Mouse (Mus musculus) forebrain, embryonic 11.5 days (tissue): ENCODE results near the gene Ttc4. TPM values are rescaled to one million over a fixed set of nuclear protein-coding genes. Genes with fewer than 3 reads are reported as not detected.

Source experiments
- ATAC-seq: fragments of 200-750 bp; cut with Nextera tagmentation; replicated peaks from 2 replicates; pipeline ENCODE4 v1.8.0; 2017; ENCODE audit warnings: moderate TSS enrichment; ENCODE audit not compliant: low FRiP score
- DNase-seq: peaks from one replicate; pipeline ENCODE4 v3.0.0-alpha.2; 2017; ENCODE audit warnings: low spot score
- H3K27ac ChIP-seq: fragments of 300-500 bp; sonication (generic); 2 replicates; pipeline ENCODE4 v1.5.1; 2014; ENCODE audit warnings: low read depth, low read length
- H3K27me3 ChIP-seq: fragments of 300-500 bp; sonication (generic); 2 replicates; pipeline ENCODE4 v1.6.1; 2014; ENCODE audit warnings: mild to moderate bottlenecking, low read length, mixed read lengths; ENCODE audit not compliant: control insufficient read depth, insufficient read depth
- H3K36me3 ChIP-seq: fragments of 300-500 bp; sonication (generic); 2 replicates; pipeline ENCODE4 v1.6.1; 2014; ENCODE audit warnings: mild to moderate bottlenecking, low read length, moderate library complexity, mixed read lengths; ENCODE audit not compliant: control insufficient read depth, insufficient read depth
- H3K4me1 ChIP-seq: fragments of 300-500 bp; sonication (generic); replicated peaks from 2 replicates; pipeline ENCODE4 v1.6.1; 2014; ENCODE audit warnings: low read length, mixed read lengths; ENCODE audit not compliant: control insufficient read depth, insufficient read depth
- H3K4me2 ChIP-seq: fragments of 300-500 bp; sonication (generic); 2 replicates; pipeline ENCODE4 v1.6.1; 2014; ENCODE audit warnings: low read depth, mild to moderate bottlenecking, low read length, moderate library complexity, mixed read lengths; ENCODE audit not compliant: severe bottlenecking
- H3K4me3 ChIP-seq: fragments of 300-500 bp; sonication (generic); 2 replicates; pipeline ENCODE4 v1.5.1; 2014; ENCODE audit warnings: low read depth, low read length
- H3K9ac ChIP-seq: fragments of 300-500 bp; sonication (generic); 2 replicates; pipeline ENCODE4 v1.6.1; 2014; ENCODE audit warnings: low read length
- H3K9me3 ChIP-seq: fragments of 300-500 bp; sonication (generic); 2 replicates; pipeline ENCODE4 v1.6.1; 2016; ENCODE audit warnings: low read length, mixed read lengths; ENCODE audit not compliant: control insufficient read depth
- WGBS: fragments of 180-500 bp; shearing (Covaris S2); extraction: QIAGEN DNeasy Blood & Tissue Kit; methylation state at CpG from one replicate; pipeline ENCODE4 v1.1.7; 2014; 5-methylcytosine and 5-hydroxymethylcytosine counted together
- polyA plus RNA-seq: library from polyadenylated mRNA; unstranded; fragments of >200 nt; fragmentation: Nextera tagmentation; extraction: Ambion mirVana; gene quantifications from 2 replicates; pipeline ENCODE4 v1.2.1, GENCODE M21; 2014

The Ttc4 gene
- polyA plus RNA-seq, 1 experiment from 2014 or later: 101 TPM

GRCm38 (mm10) chr4:106665269-106665668, 13.5 kb downstream of the Ttc4 start:
- H3K9ac ChIP-seq: no peak overlapping the region
- H3K9me3 ChIP-seq: no peaks in the 10 kb centered on the region
- peaks cover 5% of the 10 kb centered on the region; the same call in 1 of the 2 replicates for H3K36me3 ChIP-seq
- WGBS: 93% methylated on average over 2 of the region's 2 CpGs
- no peak for ATAC-seq
- no peak for DNase-seq
- no peak overlapping the region for H3K4me2 ChIP-seq
- H3K4me3 ChIP-seq: no peak overlapping the region
- no peak overlapping the region for H3K27ac ChIP-seq
- H3K27me3 ChIP-seq: no peaks in the 10 kb centered on the region
- H3K4me1 ChIP-seq: no peaks in the 10 kb centered on the region

- H3K9me3 ChIP-seq: no peaks in the 10 kb centered on the region
- H3K36me3 ChIP-seq: peaks cover under 1% of the 10 kb centered on the region; the same call in 1 of the 2 replicates
- H3K4me1 ChIP-seq: no peaks in the 10 kb centered on the region
- no peak for ATAC-seq
- H3K9ac ChIP-seq: no peak overlapping the region
- DNase-seq: no peak
- no peak overlapping the region for H3K27ac ChIP-seq
- no peaks in the 10 kb centered on the region for H3K27me3 ChIP-seq
- no peak overlapping the region for H3K4me2 ChIP-seq
- no peak overlapping the region for H3K4me3 ChIP-seq
- WGBS: 90% methylated on average over 6 of the region's 6 CpGs
Observed at GRCm38 (mm10) chr4:106664697-106665096, 14.0 kb downstream of the Ttc4 start.

GRCm38 (mm10) chr4:106663956-106664470, 14.7 kb downstream of the Ttc4 start:
- ATAC-seq: no peak
- Histone ChIP-seq H3K27me3 (no peaks in the 10 kb centered on the region), H3K36me3 (no peaks in the 10 kb centered on the region; the same call in 1 of the 2 replicates), H3K4me3 (no peak overlapping the region), H3K9me3 (no peaks in the 10 kb centered on the region), H3K4me1 (no peaks in the 10 kb centered on the region), H3K4me2 (no peak overlapping the region), H3K9ac (no peak overlapping the region), H3K27ac (no peak overlapping the region)
- no peak for DNase-seq
- 92% methylated on average over 5 of the region's 5 CpGs for WGBS

GRCm38 (mm10) chr4:106655681-106656080, 23.1 kb downstream of the Ttc4 start:
- no peaks in the 10 kb centered on the region; the same call in 1 of the 2 replicates for H3K36me3 ChIP-seq
- no peaks in the 10 kb centered on the region for H3K9me3 ChIP-seq
- 91% methylated on average over 10 of the region's 10 CpGs for WGBS
- H3K4me3 ChIP-seq: no peak overlapping the region
- no peaks in the 10 kb centered on the region for H3K27me3 ChIP-seq
- DNase-seq: no peak
- H3K9ac ChIP-seq: no peak overlapping the region
- peaks cover 6% of the 10 kb centered on the region for H3K4me1 ChIP-seq
- no peak for ATAC-seq
- no peak overlapping the region for H3K4me2 ChIP-seq
- H3K27ac ChIP-seq: no peak overlapping the region

DNA sequence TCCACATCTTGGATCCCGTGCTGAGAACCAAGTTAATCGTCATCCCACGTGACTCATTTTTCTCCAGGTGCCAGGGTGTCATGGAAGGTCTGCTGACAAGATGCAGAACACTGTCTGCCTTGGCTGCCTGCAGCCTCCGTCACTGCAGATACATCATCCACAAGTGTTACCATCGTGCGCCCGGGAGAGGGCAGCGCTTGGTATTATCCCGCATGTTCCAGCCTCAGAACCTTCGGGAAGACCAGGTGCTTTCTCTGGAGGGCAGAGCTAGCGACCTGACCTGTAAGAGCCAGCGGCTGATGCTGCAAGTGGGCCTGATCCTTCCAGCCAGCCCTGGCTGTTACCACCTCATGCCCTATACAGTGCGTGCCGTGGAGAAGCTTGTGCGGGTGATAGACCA, 25.7 kb downstream of the Ttc4 start:
- Histone ChIP-seq H3K4me1 (peaks cover 6% of the 10 kb centered on the region), H3K4me2 (no peak overlapping the region), H3K9me3 (no peaks in the 10 kb centered on the region; the same call in 1 of the 2 replicates), H3K9ac (no peak overlapping the region), H3K27ac (no peak overlapping the region), H3K27me3 (no peaks in the 10 kb centered on the region), H3K4me3 (no peak overlapping the region), H3K36me3 (no peaks in the 10 kb centered on the region; the same call in 1 of the 2 replicates)
- DNase-seq (no peak), ATAC-seq (no peak)
- 94% methylated on average over 15 of the region's 15 CpGs for WGBS

GRCm38 (mm10) chr4:106652546-106652945, 26.2 kb downstream of the Ttc4 start:
- Histone ChIP-seq H3K4me3 (no peak overlapping the region), H3K4me1 (peaks cover 6% of the 10 kb centered on the region), H3K9me3 (no peaks in the 10 kb centered on the region; the same call in 1 of the 2 replicates), H3K36me3 (no peaks in the 10 kb centered on the region; the same call in 1 of the 2 replicates), H3K9ac (no peak overlapping the region), H3K27me3 (no peaks in the 10 kb centered on the region), H3K4me2 (no peak overlapping the region), H3K27ac (no peak overlapping the region)
- DNase-seq: no peak
- ATAC-seq: no peak
- WGBS: 93% methylated on average over 3 of the region's 3 CpGs

DNA sequence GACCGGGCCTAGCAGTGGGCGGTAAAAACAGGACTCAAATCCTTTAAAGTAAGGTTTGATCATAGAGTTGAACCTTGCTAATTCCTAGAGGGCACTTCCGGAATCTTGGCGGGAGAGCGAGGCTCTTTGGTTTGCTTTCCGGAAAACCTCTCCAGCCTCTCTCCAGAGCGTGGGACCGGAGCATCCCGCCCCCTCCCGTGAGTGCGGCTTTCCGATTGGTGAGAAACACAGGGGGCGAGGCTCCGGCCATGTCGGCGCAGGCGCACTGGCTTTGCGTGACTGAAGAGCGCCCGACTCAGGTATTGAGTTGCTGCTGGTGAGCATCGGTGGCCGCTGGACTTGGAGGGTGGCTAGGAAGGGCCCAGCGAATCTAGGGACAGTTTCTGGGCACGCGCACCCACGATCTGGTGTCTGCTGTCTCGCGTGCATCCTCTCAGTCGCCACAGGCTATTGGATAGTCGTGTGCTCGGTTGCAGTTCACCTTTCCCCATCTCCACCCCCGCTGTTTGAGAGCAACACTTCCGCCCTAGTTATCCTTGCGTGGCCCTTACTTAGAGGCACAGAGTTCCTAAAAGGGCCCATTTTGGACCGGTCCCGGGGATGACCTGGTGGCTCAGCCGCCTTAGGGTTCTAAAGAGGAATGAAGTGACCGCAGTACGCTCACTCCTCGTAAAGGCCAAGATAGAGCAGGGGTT, 27.8 kb downstream of the Ttc4 start, which contains the start of gene Pars2:
Gene Pars2, plus strand, starts transcription at position 237 of the 695 bp plus-strand sequence.
- Histone ChIP-seq H3K9me3 (no peaks in the 10 kb centered on the region; the same call in 1 of the 2 replicates), H3K4me2 (peak within 1 kb of the TSS; percentile 96), H3K4me1 (peaks cover 6% of the 10 kb centered on the region), H3K27ac (peak within 1 kb of the TSS; percentile 37; the same call in 1 of the 2 replicates), H3K36me3 (no peaks in the 10 kb centered on the region; the same call in 1 of the 2 replicates), H3K27me3 (no peaks in the 10 kb centered on the region), H3K9ac (peak within 1 kb of the TSS; percentile 83), H3K4me3 (peak within 1 kb of the TSS; percentile 62)
- ATAC-seq (peak; percentile 97), DNase-seq (peak; percentile 99)
- WGBS: 4% methylated on average over 40 of the region's 40 CpGs

DNA sequence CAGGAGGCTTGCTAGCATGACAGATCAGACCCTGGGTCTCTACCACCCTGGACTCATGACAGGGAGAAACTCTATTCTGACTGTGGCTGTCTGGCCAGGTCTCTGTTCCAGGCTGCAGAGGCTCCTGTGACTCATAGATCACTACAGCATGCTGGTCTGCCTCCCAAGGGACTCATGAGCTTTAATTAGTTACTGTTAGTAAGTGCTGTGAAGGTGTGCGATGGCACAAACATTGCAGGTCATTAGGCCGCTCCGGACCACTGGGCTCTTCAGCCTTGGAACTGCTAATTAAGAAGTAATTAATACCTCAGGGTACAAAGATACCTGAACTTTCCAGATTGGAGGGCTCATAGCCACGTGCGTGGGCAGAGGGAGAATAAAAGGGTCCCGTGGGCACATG, 31.6 kb downstream of the Ttc4 start:
- H3K9ac ChIP-seq: no peak overlapping the region
- DNase-seq (no peak), ATAC-seq (no peak)
- H3K4me1 ChIP-seq: peaks cover 6% of the 10 kb centered on the region
- H3K27me3 ChIP-seq: no peaks in the 10 kb centered on the region
- H3K27ac ChIP-seq: no peak overlapping the region
- no peak overlapping the region for H3K4me2 ChIP-seq
- H3K9me3 ChIP-seq: no peaks in the 10 kb centered on the region; the same call in 1 of the 2 replicates
- 83% methylated on average over 6 of the region's 6 CpGs for WGBS
- no peaks in the 10 kb centered on the region for H3K36me3 ChIP-seq
- no peak overlapping the region for H3K4me3 ChIP-seq
